Mouse (Mus musculus) lung, postnatal 0 days (tissue): ENCODE results near the gene Farp1.

ENCODE experiments used
- CTCF ChIP-seq: IDR thresholded peaks from 2 replicates; pipeline ENCODE4 v1.5.1; 2016; ENCODE audit warnings: antibody characterized with exemption, mild to moderate bottlenecking
- EP300 ChIP-seq: IDR thresholded peaks from 2 replicates; pipeline ENCODE4 v1.6.1; 2016; ENCODE audit warnings: antibody characterized with exemption, mild to moderate bottlenecking, control low read depth

DNA sequence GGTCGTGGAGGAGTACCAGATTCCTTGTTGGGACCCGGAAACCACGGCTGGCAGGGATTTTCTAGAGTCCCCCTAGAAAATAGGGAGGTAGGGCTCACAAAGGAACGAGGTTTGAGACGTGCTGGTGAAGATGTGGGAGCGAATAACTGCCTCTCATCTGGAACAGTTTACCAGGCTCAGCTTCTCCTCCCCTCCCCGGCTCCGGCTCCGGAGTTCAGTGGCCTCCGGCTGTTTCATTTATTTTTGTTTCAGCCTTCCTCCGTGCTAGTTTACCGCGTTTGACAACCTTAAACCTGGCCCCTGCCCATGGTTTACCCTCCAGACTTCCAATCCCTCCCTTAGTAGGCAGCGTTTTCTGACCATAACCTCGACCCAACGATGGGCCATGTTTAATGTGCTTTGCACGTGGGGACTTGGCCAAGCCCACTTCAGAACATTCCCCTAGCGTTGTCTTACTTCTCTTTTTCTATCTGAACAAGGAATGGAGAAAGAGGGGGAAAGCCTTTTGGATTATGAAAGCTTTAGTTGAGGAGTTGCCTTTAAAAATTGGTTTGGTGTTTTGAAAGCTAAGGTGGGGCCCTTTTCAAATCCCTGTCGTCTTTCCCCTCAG, 1.7 kb downstream of the Farp1 start:
- TF ChIP-seq EP300 (no peak), CTCF (no peak)
